Mouse (Mus musculus) hindbrain, embryonic 14.5 days (tissue): ENCODE measurements around the gene Ccdc63. TPM values are rescaled to one million over a fixed set of nuclear protein-coding genes. Genes with fewer than 3 reads are reported as not detected.
"Not testable (repeated sequence)": the region's sequence is repeated elsewhere in the genome, so short reads cannot be mapped to it uniquely, and the experiment has no call there.

ENCODE experiments used
- ATAC-seq: fragments of 200-750 bp; cut with Nextera tagmentation; 2 replicates; pipeline ENCODE4 v1.8.0; 2017; ENCODE audit warnings: moderate number of reproducible peaks, mild to moderate bottlenecking, moderate TSS enrichment, moderate library complexity; ENCODE audit not compliant: low FRiP score
- DNase-seq: peaks from one replicate; pipeline ENCODE4 v3.0.0-alpha.2; 2015; ENCODE audit warnings: low spot score
- H3K27ac ChIP-seq: fragments of 300-500 bp; sonication (generic); 2 replicates; pipeline ENCODE4 v1.5.1; 2014; ENCODE audit warnings: mild to moderate bottlenecking, moderate library complexity
- H3K27me3 ChIP-seq: fragments of 300-500 bp; sonication (generic); 2 replicates; pipeline ENCODE4 v1.6.1; 2014; ENCODE audit warnings: mild to moderate bottlenecking, low read length, mixed read lengths; ENCODE audit not compliant: control insufficient read depth, insufficient read depth
- H3K36me3 ChIP-seq: fragments of 300-500 bp; sonication (generic); replicated peaks from 2 replicates; pipeline ENCODE4 v1.6.1; 2014; ENCODE audit not compliant: control insufficient read depth, insufficient read depth
- H3K4me1 ChIP-seq: fragments of 300-500 bp; sonication (generic); replicated peaks from 2 replicates; pipeline ENCODE4 v1.6.1; 2014; ENCODE audit warnings: antibody characterized with exemption, low read length, mixed read lengths; ENCODE audit not compliant: control insufficient read depth, insufficient read depth
- H3K4me2 ChIP-seq: fragments of 300-500 bp; sonication (generic); replicated peaks from 2 replicates; pipeline ENCODE4 v1.6.1; 2014; ENCODE audit warnings: mild to moderate bottlenecking, moderate library complexity
- H3K4me3 ChIP-seq: fragments of 300-500 bp; sonication (generic); replicated peaks from 2 replicates; pipeline ENCODE4 v1.5.1; 2014; ENCODE audit warnings: mild to moderate bottlenecking, low read length
- H3K9ac ChIP-seq: fragments of 300-500 bp; sonication (generic); 2 replicates; pipeline ENCODE4 v1.6.1; 2014
- H3K9me3 ChIP-seq: fragments of 300-500 bp; sonication (generic); 2 replicates; pipeline ENCODE4 v1.6.1; 2016; ENCODE audit warnings: low read length; ENCODE audit not compliant: control insufficient read depth
- WGBS: fragments of 180-500 bp; shearing (Covaris S2); extraction: QIAGEN DNeasy Blood & Tissue Kit; methylation state at CpG from one replicate; pipeline ENCODE4 v1.1.7; 2014; 5-methylcytosine and 5-hydroxymethylcytosine counted together
- polyA plus RNA-seq: library from polyadenylated mRNA; unstranded; fragments of >200 nt; fragmentation: Nextera tagmentation; extraction: Ambion mirVana; gene quantifications from 2 replicates; pipeline ENCODE4 v1.2.1, GENCODE M21; 2014

The Ccdc63 gene
- polyA plus RNA-seq: 0.23 TPM in 1 of 2 replicates, not detected in the other

DNA sequence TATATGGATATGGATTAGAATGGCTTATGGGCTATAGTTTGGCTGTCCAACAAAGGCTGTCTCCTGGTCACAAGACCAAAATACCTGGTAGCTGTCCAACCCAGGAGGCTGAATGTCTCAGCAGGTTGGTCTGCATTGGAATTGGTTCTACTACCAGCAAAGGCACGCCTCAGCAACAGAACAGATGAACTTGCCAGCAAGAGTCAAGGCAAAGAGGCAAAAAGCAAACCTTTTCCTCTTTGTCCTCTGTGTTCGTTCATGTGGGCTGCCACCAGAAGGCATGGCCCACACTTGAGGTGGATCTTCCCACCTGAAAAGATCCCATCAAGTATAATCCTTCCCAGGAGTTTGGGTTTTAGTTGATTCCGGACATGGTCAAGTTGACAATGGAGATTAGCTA is at the start of gene Ccdc63:
Ccdc63 (minus strand) TSS at position 101 of the 400 bp plus-strand sequence.
- DNase-seq (no peak), ATAC-seq (no peak)
- no peaks in the 10 kb centered on the region for H3K4me1 ChIP-seq
- H3K27ac ChIP-seq: no peak within 1 kb of the TSS
- WGBS: 91% methylated on average over 3 of the region's 3 CpGs
- H3K9me3 ChIP-seq: no peaks in the 10 kb centered on the region
- H3K27me3 ChIP-seq: no peaks in the 10 kb centered on the region
- H3K4me3 ChIP-seq: no peak within 1 kb of the TSS
- H3K36me3 ChIP-seq: no peaks in the 10 kb centered on the region
- no peak within 1 kb of the TSS for H3K4me2 ChIP-seq
- H3K9ac ChIP-seq: no peak within 1 kb of the TSS

DNA sequence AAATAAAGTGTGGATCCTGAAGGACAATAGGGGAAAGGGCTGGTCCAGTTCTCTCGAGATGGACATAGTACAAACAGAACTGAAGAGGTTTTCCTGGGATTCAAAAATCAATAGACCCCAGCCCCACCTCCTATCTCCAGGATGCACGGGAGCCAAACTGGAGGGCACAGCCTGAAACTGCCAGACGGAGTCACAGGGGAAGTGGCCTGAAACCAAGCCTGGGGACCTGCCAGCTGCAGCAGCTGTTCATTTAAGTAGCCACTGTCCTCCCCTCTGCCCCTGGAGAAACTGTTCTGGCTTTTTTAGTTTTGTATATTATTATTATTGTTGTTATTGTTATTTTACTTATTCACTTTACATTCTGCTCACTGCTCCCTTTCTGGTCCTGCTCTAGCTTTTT is 48.5 kb upstream of the Ccdc63 start:
- Histone ChIP-seq H3K9ac (no peak overlapping the region), H3K27me3 (no peaks in the 10 kb centered on the region), H3K36me3 (no peaks in the 10 kb centered on the region), H3K4me2 (no peak overlapping the region), H3K4me3 (no peak overlapping the region), H3K9me3 (no peaks in the 10 kb centered on the region), H3K4me1 (no peaks in the 10 kb centered on the region), H3K27ac (no peak overlapping the region)
- ATAC-seq (no peak), DNase-seq (no peak)
- WGBS: 63% methylated on average over 3 of the region's 3 CpGs

DNA sequence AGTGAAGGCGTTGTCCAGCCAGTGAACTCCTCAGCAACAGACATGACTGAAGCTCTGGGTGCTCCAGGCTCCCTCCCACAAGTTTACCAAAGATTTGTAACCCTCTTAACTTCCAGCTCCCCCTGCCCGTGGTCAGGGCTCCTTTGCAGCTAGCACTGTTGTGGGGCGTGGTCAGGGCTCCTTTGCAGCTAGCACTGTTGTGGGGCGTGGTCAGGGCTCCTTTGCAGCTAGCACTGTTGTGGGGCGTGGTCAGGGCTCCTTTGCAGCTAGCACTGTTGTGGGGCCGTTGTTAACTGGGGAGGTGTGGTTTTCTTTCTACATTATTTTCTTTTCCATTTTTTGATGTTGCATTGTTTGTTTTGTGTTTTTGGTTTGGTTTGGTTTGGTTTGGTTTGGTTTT is 44.2 kb upstream of the Ccdc63 start:
- H3K4me1 ChIP-seq, H3K4me2 ChIP-seq, ATAC-seq, H3K9me3 ChIP-seq, H3K27me3 ChIP-seq, H3K36me3 ChIP-seq, DNase-seq, H3K9ac ChIP-seq, H3K27ac ChIP-seq, H3K4me3 ChIP-seq: not testable (repeated sequence)
- 96% methylated on average over 6 of the region's 6 CpGs for WGBS

DNA sequence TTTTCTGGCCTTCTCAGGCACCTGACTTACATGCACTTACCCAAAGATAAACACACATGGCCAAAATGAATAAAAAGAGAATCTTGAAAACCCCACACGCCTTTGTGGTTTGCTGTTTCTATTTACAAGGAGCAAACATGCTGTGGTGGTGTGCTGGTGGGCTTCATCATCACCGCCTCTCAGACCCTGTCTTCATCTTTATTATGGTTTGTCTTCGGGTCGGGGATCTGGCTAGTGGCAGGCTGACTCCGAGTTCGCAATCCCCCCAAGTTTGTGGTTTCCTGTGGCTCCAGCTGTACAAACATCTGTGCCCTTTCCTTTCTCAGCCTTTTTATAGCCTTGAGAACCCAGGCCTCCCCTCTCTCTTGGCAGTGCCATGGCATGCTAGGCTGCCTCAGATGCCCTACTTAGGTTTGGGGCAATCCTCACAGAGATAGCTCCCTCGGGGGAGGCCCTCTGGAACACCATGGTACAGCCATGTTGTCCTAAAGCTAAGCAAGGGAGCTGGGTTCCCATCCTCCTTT is 43.7 kb upstream of the Ccdc63 start:
- Histone ChIP-seq H3K4me3 (no peak overlapping the region), H3K4me2 (no peak overlapping the region), H3K4me1 (no peaks in the 10 kb centered on the region), H3K9me3 (no peaks in the 10 kb centered on the region), H3K36me3 (no peaks in the 10 kb centered on the region), H3K27me3 (no peaks in the 10 kb centered on the region), H3K27ac (no peak overlapping the region), H3K9ac (no peak overlapping the region)
- WGBS: 85% methylated on average over 7 of the region's 7 CpGs
- ATAC-seq (no peak), DNase-seq (no peak)

DNA sequence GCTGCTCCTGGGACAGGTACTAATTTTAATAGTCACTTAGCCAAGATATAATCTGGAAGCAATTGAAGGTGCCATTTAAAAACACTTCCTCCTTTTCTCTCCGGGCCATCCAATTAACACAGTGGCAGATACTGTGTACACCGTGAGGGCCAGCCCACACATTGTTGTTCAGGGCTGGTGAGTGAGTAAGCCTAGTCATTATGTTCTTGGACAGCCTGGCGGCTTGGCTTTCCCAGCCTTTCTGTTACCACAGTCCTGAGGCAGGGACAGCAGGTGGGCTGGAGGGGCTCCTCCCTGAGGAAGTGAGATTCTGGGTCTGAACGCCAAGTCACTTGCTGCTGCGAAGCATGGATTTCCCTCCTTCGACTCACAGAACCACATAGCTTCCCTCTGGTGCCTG is 39.0 kb upstream of the Ccdc63 start:
- Histone ChIP-seq H3K4me1 (no peaks in the 10 kb centered on the region), H3K9ac (no peak overlapping the region), H3K9me3 (no peaks in the 10 kb centered on the region), H3K36me3 (peaks cover 20% of the 10 kb centered on the region), H3K27ac (no peak overlapping the region), H3K4me3 (no peak overlapping the region), H3K27me3 (no peaks in the 10 kb centered on the region), H3K4me2 (no peak overlapping the region)
- DNase-seq: no peak
- ATAC-seq: no peak
- 57% methylated on average over 6 of the region's 6 CpGs for WGBS

DNA sequence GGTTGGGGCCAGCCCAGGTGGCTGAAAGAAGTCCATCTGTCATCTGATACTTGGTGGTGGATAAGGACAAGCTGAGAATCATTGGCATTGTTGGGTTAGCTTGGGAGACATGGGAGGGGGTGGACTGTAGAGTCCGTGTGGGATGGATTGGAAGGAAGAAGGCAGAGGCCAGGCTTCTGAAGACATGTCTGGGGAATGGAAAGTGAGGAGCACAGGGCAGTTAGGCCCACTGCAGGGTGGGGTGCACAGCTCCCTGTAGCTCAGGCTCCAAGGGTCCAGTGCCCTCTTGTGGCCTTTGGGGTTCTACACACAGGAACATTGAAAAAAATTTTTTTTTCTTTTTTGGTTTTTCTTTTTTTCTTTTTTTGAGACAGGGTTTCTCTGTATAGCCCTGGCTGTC is 35.8 kb upstream of the Ccdc63 start:
- H3K9me3 ChIP-seq: no peaks in the 10 kb centered on the region
- ATAC-seq: peak; percentile 40; the same call in 1 of the 2 replicates

DNA sequence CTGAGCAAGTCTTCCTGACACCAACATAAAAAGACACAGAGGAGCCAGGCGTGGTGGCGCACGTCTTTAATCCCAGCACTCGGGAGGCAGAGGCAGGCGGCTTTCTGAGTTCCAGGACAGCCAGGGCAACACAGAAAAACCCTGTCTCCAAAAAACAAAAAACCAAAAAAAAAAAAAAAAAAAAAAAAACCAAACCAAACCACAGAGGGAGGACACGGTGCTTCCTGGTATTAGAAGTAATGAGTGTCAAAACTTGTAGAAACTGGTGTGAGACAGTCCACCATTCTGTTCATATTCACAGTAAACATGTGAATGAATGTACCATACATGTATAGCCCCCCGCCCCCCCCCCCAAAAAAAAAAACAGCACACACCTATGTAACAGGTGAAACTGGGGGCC is 35.3 kb upstream of the Ccdc63 start:
- DNase-seq (no peak), ATAC-seq (no peak)
- Histone ChIP-seq H3K9me3 (no peaks in the 10 kb centered on the region), H3K4me1 (no peaks in the 10 kb centered on the region), H3K27me3 (no peaks in the 10 kb centered on the region), H3K9ac (no peak overlapping the region), H3K27ac (no peak overlapping the region), H3K4me2 (no peak overlapping the region), H3K4me3 (no peak overlapping the region), H3K36me3 (peaks cover 49% of the 10 kb centered on the region)
- 86% methylated on average over 7 of the region's 7 CpGs for WGBS

More for the DNA sequence above, 35.8 kb upstream of the Ccdc63 start:
- H3K27me3 ChIP-seq: no peaks in the 10 kb centered on the region
- DNase-seq: no peak
- no peak overlapping the region for H3K4me2 ChIP-seq
- H3K36me3 ChIP-seq: peaks cover 45% of the 10 kb centered on the region
- WGBS: 48% methylated on average over 1 of the region's 1 CpGs
- no peak overlapping the region for H3K9ac ChIP-seq
- H3K4me3 ChIP-seq: no peak overlapping the region
- H3K4me1 ChIP-seq: no peaks in the 10 kb centered on the region
- no peak overlapping the region for H3K27ac ChIP-seq

DNA sequence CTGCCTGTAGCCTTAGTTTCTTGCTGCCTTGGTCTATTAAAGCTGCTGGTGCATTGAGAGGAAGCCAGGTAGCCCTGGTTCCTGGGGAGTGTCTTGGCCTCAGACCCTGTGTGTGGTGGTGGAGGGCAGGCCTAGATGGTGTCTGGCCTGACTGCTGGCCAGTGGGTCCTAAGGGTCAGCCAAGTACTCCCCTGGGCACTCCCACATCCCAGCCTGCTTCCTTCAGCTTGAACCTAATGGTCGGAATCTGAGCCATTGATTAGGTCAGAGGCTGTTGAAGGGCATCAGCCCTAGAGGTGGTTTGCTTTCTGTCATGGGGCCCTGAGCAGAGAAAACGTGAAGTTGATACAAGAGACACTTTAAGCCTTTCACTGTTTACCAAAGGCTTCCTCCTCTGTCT is 34.8 kb upstream of the Ccdc63 start:
- H3K4me1 ChIP-seq: no peaks in the 10 kb centered on the region
- DNase-seq: no peak
- no peak overlapping the region for H3K9ac ChIP-seq
- H3K4me3 ChIP-seq: no peak overlapping the region
- peaks cover 55% of the 10 kb centered on the region for H3K36me3 ChIP-seq
- no peaks in the 10 kb centered on the region for H3K27me3 ChIP-seq
- H3K27ac ChIP-seq: no peak overlapping the region
- no peak for ATAC-seq
- no peaks in the 10 kb centered on the region for H3K9me3 ChIP-seq
- H3K4me2 ChIP-seq: no peak overlapping the region
- WGBS: 76% methylated on average over 2 of the region's 2 CpGs

DNA sequence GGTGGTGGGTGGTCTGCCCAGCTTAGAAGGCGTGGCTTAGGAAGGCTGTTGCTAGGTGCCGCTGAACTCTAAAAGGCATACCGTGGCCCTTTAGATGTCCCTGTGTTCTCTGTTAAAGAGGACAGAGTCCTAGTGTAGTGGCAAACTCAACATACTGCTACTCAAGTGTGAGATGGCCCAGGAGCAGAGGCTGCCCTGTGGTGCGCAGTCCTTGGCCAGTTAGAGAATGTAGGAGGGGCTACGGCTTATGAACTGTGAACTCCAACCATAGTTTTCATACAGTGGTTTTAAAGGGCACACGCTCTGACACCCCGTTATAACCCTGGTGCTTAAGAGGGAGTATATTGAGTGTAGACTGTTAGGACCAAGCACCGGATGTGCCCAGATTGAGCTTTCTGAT is 30.4 kb upstream of the Ccdc63 start:
- no peak overlapping the region for H3K27ac ChIP-seq
- ATAC-seq: no peak
- peaks cover 78% of the 10 kb centered on the region for H3K36me3 ChIP-seq

More for the DNA sequence above, 30.4 kb upstream of the Ccdc63 start:
- H3K27me3 ChIP-seq: no peaks in the 10 kb centered on the region
- H3K9me3 ChIP-seq: no peaks in the 10 kb centered on the region
- peaks cover 15% of the 10 kb centered on the region for H3K4me1 ChIP-seq
- H3K4me2 ChIP-seq: no peak overlapping the region
- WGBS: 94% methylated on average over 8 of the region's 8 CpGs
- no peak overlapping the region for H3K4me3 ChIP-seq
- H3K9ac ChIP-seq: no peak overlapping the region
- DNase-seq: no peak
